Mouse (Mus musculus) heart, embryonic 13.5 days (tissue): Measurements from ENCODE around the gene Pea15a. TPM values are rescaled to one million over a fixed set of nuclear protein-coding genes. Genes with fewer than 3 reads are reported as not detected.

ENCODE experiments used
- ATAC-seq: fragments of 200-750 bp; cut with Nextera tagmentation; 2 replicates; pipeline ENCODE4 v1.8.0; 2017; ENCODE audit warnings: moderate TSS enrichment; ENCODE audit not compliant: insufficient number of reproducible peaks, low FRiP score, low TSS enrichment; ENCODE audit errors: extremely low read depth
- H3K27ac ChIP-seq: fragments of 300-500 bp; sonication (generic); replicated peaks from 2 replicates; pipeline ENCODE4 v1.5.1; 2015; ENCODE audit warnings: moderate library complexity, mild to moderate bottlenecking, inconsistent platforms
- H3K27me3 ChIP-seq: fragments of 300-500 bp; sonication (generic); replicated peaks from 2 replicates; pipeline ENCODE4 v1.6.1; 2015; ENCODE audit warnings: mild to moderate bottlenecking, inconsistent platforms
- H3K36me3 ChIP-seq: fragments of 300-500 bp; sonication (generic); 2 replicates; pipeline ENCODE4 v1.6.1; 2015; ENCODE audit warnings: mild to moderate bottlenecking, inconsistent platforms
- H3K4me1 ChIP-seq: fragments of 300-500 bp; sonication (generic); 2 replicates; pipeline ENCODE4 v1.6.1; 2015; ENCODE audit warnings: inconsistent platforms
- H3K4me2 ChIP-seq: fragments of 300-500 bp; sonication (generic); 2 replicates; pipeline ENCODE4 v1.6.1; 2015; ENCODE audit warnings: inconsistent platforms, mild to moderate bottlenecking, moderate library complexity
- H3K4me3 ChIP-seq: fragments of 300-500 bp; sonication (generic); 2 replicates; pipeline ENCODE4 v1.5.1; 2015; ENCODE audit warnings: moderate library complexity, mild to moderate bottlenecking, inconsistent platforms
- H3K9ac ChIP-seq: fragments of 300-500 bp; sonication (generic); 2 replicates; pipeline ENCODE4 v1.6.1; 2015; ENCODE audit warnings: inconsistent platforms, mild to moderate bottlenecking, moderate library complexity
- H3K9me3 ChIP-seq: fragments of 300-500 bp; sonication (generic); 2 replicates; pipeline ENCODE4 v1.6.1; 2016; ENCODE audit warnings: inconsistent platforms
- WGBS: fragments of 180-500 bp; shearing (Covaris S2); methylation state at CpG from one replicate; pipeline ENCODE4 v1.1.7; 2015; ENCODE audit warnings: mixed read lengths; 5-methylcytosine and 5-hydroxymethylcytosine counted together
- polyA plus RNA-seq: library from polyadenylated mRNA; unstranded; fragments of >200 nt; fragmentation: Nextera tagmentation; extraction: Ambion mirVana; gene quantifications from 2 replicates; pipeline ENCODE4 v1.2.1, GENCODE M21; 2015

The Pea15a gene
- polyA plus RNA-seq, 1 experiment from 2014 or later, result 169 TPM

- no peak overlapping the region for H3K9ac ChIP-seq
- no peak for ATAC-seq
- H3K4me2 ChIP-seq, result no peak overlapping the region
- no peaks in the 10 kb centered on the region for H3K9me3 ChIP-seq
- peaks cover 95% of the 10 kb centered on the region for H3K36me3 ChIP-seq
- H3K4me3 ChIP-seq, result no peak overlapping the region
- WGBS, result 91% methylated on average over 21 of the region's 21 CpGs
- no peaks in the 10 kb centered on the region for H3K27me3 ChIP-seq
- H3K27ac ChIP-seq, result no peak overlapping the region
- H3K4me1 ChIP-seq, result peaks cover 13% of the 10 kb centered on the region
Measured at GRCm38 (mm10) chr1:172172381-172172780, 34.2 kb downstream of the Pea15a start.

GRCm38 (mm10) chr1:172169809-172170208 is 36.8 kb downstream of the Pea15a start:
- Histone ChIP-seq H3K27me3 (no peaks in the 10 kb centered on the region), H3K27ac (no peak overlapping the region), H3K4me1 (peaks cover 11% of the 10 kb centered on the region), H3K4me3 (no peak overlapping the region), H3K9ac (no peak overlapping the region), H3K9me3 (no peaks in the 10 kb centered on the region), H3K36me3 (peaks cover 97% of the 10 kb centered on the region), H3K4me2 (no peak overlapping the region)
- no peak for ATAC-seq
- WGBS, result 85% methylated on average over 5 of the region's 5 CpGs

GRCm38 (mm10) chr1:172167911-172168310 is 38.7 kb downstream of the Pea15a start:
- Histone ChIP-seq H3K4me1 (peaks cover 12% of the 10 kb centered on the region), H3K27ac (no peak overlapping the region), H3K36me3 (peaks cover 87% of the 10 kb centered on the region), H3K4me3 (no peak overlapping the region), H3K27me3 (no peaks in the 10 kb centered on the region), H3K9ac (no peak overlapping the region), H3K9me3 (no peaks in the 10 kb centered on the region), H3K4me2 (no peak overlapping the region)
- ATAC-seq, result no peak
- WGBS, result 93% methylated on average over 5 of the region's 5 CpGs

GRCm38 (mm10) chr1:172162959-172163358 is 43.6 kb downstream of the Pea15a start:
- Histone ChIP-seq H3K4me1 (peaks cover 40% of the 10 kb centered on the region), H3K27ac (no peak overlapping the region), H3K9me3 (no peaks in the 10 kb centered on the region), H3K36me3 (peaks cover 44% of the 10 kb centered on the region), H3K9ac (0 out of 2 replicates have a peak overlapping the region, but pooled peaks have one; percentile 10), H3K27me3 (no peaks in the 10 kb centered on the region), H3K4me2 (no peak overlapping the region), H3K4me3 (no peak overlapping the region)
- 88% methylated on average over 6 of the region's 6 CpGs for WGBS
- ATAC-seq, result no peak

GRCm38 (mm10) chr1:172162009-172162408 is 44.6 kb downstream of the Pea15a start:
- H3K4me1 ChIP-seq, result peaks cover 40% of the 10 kb centered on the region
- 93% methylated on average over 1 of the region's 1 CpGs for WGBS
- H3K4me2 ChIP-seq, result no peak overlapping the region
- H3K27ac ChIP-seq, result no peak overlapping the region
- peaks cover 37% of the 10 kb centered on the region for H3K36me3 ChIP-seq
- no peak overlapping the region for H3K4me3 ChIP-seq
- no peak for ATAC-seq
- H3K9ac ChIP-seq, result no peak overlapping the region
- H3K27me3 ChIP-seq, result no peaks in the 10 kb centered on the region
- no peaks in the 10 kb centered on the region for H3K9me3 ChIP-seq

GRCm38 (mm10) chr1:172160508-172160907 is 46.1 kb downstream of the Pea15a start:
- Histone ChIP-seq H3K27me3 (no peaks in the 10 kb centered on the region), H3K27ac (peak overlapping the region; percentile 87), H3K9me3 (no peaks in the 10 kb centered on the region), H3K4me1 (peaks cover 40% of the 10 kb centered on the region), H3K9ac (peak overlapping the region; percentile 17; the same call in 1 of the 2 replicates), H3K4me2 (peak overlapping the region; percentile 53), H3K36me3 (peaks cover 36% of the 10 kb centered on the region), H3K4me3 (no peak overlapping the region)
- ATAC-seq, result no peak

- 32% methylated on average over 4 of the region's 4 CpGs for WGBS
- Histone ChIP-seq H3K4me2 (peak overlapping the region; percentile 53), H3K4me1 (peaks cover 40% of the 10 kb centered on the region), H3K9ac (peak overlapping the region; percentile 17; the same call in 1 of the 2 replicates), H3K9me3 (no peaks in the 10 kb centered on the region), H3K27ac (peak overlapping the region; percentile 87), H3K36me3 (peaks cover 36% of the 10 kb centered on the region), H3K4me3 (no peak overlapping the region), H3K27me3 (no peaks in the 10 kb centered on the region)
- ATAC-seq, result no peak
Measured at GRCm38 (mm10) chr1:172159970-172160369, 46.6 kb downstream of the Pea15a start.

- no peak overlapping the region for H3K4me2 ChIP-seq
- H3K27me3 ChIP-seq, result no peaks in the 10 kb centered on the region
- no peaks in the 10 kb centered on the region for H3K9me3 ChIP-seq
- peaks cover 19% of the 10 kb centered on the region for H3K4me1 ChIP-seq
- peaks cover 71% of the 10 kb centered on the region for H3K36me3 ChIP-seq
- no peak overlapping the region for H3K4me3 ChIP-seq
- no peak overlapping the region for H3K9ac ChIP-seq
- 90% methylated on average over 3 of the region's 3 CpGs for WGBS
- ATAC-seq, result no peak
- H3K27ac ChIP-seq, result no peak overlapping the region
Measured at GRCm38 (mm10) chr1:172155518-172155917, 51.1 kb downstream of the Pea15a start.

- Histone ChIP-seq H3K9ac (no peak overlapping the region), H3K9me3 (no peaks in the 10 kb centered on the region), H3K4me1 (peaks cover 18% of the 10 kb centered on the region), H3K4me3 (no peak overlapping the region), H3K27ac (no peak overlapping the region), H3K36me3 (peaks cover 79% of the 10 kb centered on the region), H3K4me2 (no peak overlapping the region), H3K27me3 (no peaks in the 10 kb centered on the region)
- no peak for ATAC-seq
- 89% methylated on average over 3 of the region's 3 CpGs for WGBS
Measured at GRCm38 (mm10) chr1:172154536-172154935, 52.1 kb downstream of the Pea15a start.

- Histone ChIP-seq H3K36me3 (peaks cover 44% of the 10 kb centered on the region), H3K27me3 (no peaks in the 10 kb centered on the region), H3K9me3 (no peaks in the 10 kb centered on the region), H3K27ac (peak overlapping the region; percentile 98), H3K9ac (peak overlapping the region; percentile 100), H3K4me2 (peak overlapping the region; percentile 70), H3K4me1 (peaks cover 22% of the 10 kb centered on the region), H3K4me3 (peak overlapping the region; percentile 86)
- no peak for ATAC-seq
- WGBS, result 13% methylated on average over 19 of the region's 19 CpGs
Measured at GRCm38 (mm10) chr1:172148955-172149815, 57.4 kb downstream of the Pea15a start.

- peaks cover 36% of the 10 kb centered on the region for H3K36me3 ChIP-seq
- peak overlapping the region; percentile 100 for H3K9ac ChIP-seq
- peak overlapping the region; percentile 98 for H3K27ac ChIP-seq
- peak overlapping the region; percentile 70 for H3K4me2 ChIP-seq
- WGBS, result 1% methylated on average over 40 of the region's 40 CpGs
- H3K9me3 ChIP-seq, result no peaks in the 10 kb centered on the region
- peak overlapping the region; percentile 86 for H3K4me3 ChIP-seq
- ATAC-seq, result peak; percentile 31
- H3K27me3 ChIP-seq, result no peaks in the 10 kb centered on the region
- H3K4me1 ChIP-seq, result peaks cover 22% of the 10 kb centered on the region
Measured at GRCm38 (mm10) chr1:172148279-172148954, 58.2 kb downstream of the Pea15a start.
